Mouse (Mus musculus) kidney, postnatal 4 days (tissue): ENCODE measurements around the gene Ppm1n.
A peak's percentile ranks its signal among the peaks of the same experiment; 100 is the strongest.

Source experiments
- DNase-seq, 2 experiments: peaks; one replicate each; pipeline ENCODE4 v3.0.0; 2021; ENCODE audit warnings: mixed read lengths in 2 of 2

Gene Ppm1n

DNA sequence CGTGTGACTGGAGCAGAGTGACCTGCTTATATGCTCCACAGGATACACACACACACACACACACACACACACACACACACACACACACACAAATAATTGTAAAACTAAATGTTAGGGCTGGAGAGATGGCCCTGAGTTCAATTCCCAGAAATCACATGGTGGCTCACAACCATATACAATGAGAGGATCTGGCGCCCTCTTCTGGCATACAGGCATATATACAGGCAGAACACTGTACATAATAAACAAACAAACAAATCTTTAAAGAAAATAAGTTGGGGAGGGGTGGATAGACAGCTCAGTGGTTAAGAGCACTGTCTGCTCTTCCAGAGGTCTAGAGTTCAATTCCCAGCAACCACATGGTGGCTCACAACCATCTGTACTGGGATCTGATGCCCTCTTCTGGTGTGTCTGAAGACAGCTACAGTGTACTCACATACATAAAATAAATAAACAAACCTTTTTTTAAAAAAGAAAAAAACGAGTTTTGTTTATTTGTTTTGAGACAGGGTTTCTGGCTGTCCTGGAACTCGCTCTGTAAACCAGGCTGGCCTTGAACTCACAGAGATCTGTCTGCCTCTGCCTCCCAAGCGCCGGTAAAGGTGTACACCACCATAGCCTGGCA, 1.9 kb upstream of the Ppm1n start:
- peak; percentile 40 to 54 for DNase-seq

DNA sequence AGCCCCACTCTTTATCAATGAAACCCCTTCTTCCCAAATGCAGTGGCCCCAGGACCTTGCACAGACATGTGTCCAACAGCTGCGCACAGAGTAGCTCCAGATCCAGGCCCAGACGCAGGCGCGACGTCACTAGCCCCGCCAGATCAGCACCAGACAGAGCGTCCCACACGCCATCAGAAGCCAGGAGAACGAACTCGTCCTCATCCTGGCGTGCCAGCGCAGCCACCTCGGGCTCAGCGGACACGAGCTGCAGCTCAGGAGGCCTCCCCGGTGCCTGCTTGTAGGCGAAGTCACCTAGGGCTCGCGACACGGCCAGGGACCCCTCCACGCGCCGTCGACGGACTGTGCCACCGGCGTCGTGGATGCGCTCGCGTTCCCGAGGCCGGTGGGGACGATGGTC, 812 bp downstream of the Ppm1n start:
- no peak for DNase-seq

DNA sequence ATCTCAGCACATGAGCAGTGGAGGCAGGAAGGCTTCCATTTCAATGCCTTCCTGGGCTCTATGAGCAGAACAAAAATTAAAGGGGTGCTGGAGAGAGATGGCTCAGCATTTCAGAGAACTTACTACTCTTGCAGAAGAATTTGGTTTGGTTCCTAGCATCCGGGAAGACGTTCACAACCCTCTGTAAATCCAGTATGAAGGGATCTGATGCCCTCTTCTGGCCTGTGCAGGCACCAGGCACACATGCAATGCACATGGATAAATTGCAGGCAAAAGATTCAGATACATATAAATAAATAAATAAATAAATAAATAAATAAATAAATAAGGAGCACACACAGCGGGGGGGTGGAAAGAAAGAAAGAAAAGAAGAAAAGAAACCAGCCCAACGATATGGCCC, 3.6 kb downstream of the Ppm1n start:
- no peak for DNase-seq

DNA sequence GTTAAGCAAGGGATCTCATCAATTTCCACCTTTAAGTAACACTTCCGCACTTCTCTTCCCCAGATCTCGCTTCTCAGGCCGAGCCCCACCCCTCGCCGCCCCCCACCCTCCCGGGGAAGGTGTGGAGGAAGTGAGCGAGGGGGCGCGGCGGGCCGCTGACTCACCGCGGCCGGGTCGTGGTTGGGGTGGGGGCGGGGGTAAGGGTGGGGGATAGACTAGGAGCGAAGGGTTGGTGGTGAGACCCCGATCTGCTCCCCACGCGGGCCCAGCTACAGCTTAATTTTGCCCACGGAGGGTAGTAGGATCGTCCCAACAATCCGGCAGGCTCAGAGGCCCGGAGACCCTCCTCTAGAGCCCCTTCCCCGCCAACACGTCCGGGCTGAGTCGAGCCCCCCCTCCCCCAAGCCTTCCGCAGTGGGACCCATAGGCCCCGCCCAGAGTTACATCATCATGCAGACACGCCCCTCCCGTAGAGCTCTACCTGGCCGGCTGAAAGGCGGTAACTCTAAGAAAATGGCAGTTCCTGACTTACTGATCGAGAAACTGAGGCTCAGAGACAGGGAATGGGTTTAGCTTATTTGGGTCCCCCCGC, 7.6 kb downstream of the Ppm1n start:
- DNase-seq, result peak; percentile 84 to 89

DNA sequence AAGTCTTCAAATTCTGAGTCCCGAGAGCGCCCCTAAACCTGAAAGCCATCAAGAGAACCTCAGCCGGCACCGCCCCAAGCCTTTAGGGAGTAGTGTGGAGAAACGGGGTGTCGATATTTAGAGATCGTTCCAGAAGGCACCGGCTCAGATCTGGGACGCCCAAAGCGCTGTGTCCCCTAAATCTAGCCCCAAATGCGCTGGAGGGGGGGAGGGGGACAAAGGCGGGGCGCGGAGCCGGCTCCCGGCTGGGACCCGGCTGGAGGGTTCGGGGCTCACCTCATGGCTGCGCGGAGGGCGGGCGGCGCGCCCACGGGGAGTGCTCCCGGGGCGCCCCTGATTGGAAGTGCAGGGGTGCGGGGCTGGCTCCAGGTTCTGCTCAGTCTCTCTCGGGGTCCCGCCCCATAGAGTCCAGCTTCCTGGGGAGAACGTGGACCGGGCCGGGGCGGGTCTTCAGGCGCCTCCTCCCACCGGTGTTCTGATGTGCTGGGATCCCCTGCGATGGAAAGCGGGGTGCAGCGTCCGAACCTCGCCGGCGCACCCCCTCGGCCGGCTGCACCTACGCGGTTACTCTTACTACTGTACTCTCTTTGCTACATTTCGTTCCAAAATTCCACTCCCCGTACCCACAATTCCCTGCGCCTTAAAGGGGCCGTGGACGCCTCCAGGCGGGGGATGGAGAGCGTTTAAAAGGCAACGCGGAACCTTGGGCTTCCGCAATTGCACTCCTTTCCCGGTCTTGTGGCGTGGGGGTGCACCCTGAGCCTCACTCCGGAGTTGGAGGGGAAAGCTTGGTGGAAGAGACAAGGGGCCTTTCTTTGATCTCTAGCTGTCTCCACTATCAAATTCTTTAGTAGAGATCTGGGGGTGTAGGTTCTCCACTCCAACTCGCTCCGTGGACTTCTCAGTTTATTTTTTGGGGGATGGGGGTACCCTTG, 8.4 kb downstream of the Ppm1n start, which contains the start of gene Vasp:
TSS of gene Vasp (minus strand) at position 580 of the 935 bp plus-strand sequence.
- DNase-seq, result peak; percentile 86 to 91

DNA sequence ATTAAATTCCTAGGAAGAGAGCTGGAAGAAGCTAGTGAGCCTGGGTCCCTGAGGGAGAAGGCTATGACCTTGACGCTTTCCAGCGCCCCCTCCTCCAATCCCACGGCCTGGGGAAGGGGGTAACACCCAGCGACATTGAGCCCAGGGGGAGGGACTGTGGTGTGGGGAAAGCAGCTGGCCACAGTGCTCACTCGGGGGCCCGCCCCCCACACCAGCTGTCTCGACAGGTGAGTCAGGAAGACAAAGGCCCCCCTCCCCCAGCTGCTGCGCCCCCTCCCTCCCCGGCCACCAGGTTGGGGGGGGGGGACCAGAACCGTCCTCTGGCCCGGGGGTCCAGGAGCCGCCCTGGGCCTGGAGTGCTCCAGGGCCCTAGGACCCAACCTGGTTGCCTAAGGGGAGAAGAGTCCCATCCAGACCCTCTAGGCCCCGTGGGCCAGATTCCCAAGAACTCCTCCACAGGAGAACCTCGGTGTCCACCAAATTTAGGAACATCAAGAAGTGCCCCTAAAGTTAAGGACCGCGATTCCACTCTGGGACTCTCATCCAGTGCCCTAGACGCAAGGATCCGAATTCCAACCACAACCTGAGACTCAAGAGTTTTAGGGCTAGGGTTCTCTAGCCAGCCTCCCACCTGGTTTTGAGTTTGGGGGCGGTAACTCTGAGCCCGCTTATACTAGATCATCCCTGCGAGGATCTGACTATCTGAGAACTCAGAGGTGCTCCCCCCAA, 9.2 kb downstream of the Ppm1n start:
- peak; percentile 41 to 43 for DNase-seq

DNA sequence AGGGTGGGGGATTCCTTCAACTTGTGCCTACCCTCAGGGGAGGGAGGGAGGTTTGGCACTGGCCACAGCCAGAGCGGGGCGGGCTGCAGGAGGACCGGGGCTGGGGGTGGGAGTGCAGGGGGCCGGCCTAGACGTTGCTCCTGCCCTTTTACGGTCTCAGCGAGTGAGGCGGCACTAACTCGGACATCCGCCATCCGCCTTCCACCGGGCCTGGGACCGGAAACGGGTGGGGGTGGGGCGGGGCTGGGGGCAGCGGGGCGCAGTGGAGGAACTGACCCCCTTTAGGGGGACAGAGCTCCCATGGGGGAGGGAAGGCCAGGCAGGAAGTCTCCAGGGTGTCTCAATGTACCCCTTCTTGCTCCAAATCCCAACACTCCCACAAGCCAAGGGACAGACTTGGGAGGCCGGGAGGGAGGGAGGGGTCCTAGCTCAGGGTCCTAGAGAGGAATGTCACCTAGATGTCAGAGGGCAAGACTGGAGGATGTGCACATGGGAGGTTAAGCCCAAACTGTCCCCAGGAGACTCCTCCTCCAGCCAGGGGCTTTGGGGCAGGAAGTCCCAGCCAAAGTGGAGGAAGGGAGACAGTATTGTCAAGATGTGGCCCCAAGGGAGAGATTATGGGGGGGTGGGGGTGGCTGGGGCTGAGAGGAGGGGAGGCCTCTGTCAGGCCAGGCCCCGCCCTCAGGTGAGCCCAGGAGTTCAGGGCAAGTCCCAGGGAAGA, 10.0 kb downstream of the Ppm1n start:
- DNase-seq, result peak; percentile 81 to 89

DNA sequence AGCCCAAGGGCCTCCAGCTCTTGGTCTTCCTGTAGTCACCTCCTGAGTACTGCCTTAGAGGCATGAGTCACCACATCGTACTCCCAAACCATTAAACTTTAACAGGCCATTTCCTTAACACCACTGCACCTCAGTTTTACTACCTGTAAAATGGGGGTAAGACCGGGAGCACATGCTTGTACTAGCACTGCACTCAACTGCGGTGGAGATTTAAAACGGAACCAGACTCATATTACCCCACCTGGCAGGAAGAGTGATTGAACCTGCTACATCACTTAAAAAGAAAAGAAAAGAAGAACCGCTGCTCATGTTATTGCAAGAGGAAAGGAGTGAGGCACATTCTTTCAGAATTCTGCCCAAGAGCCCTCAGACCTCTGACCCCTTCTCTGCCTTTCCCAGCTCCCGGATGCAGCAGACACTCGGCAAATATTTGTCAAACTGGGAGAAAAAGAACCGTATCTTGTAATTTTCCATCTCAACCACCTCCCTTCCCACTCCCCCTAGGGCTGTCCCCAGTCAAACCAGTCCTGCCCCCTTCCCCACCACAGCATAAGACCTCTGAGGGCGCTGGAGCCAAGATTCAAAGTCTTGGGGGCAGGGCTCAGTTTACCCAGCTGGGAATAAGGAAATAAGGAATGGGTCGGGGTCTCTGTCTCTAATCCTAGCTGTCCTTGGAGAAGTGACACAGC, 10.7 kb downstream of the Ppm1n start:
- peak; percentile 27 to 51 for DNase-seq

DNA sequence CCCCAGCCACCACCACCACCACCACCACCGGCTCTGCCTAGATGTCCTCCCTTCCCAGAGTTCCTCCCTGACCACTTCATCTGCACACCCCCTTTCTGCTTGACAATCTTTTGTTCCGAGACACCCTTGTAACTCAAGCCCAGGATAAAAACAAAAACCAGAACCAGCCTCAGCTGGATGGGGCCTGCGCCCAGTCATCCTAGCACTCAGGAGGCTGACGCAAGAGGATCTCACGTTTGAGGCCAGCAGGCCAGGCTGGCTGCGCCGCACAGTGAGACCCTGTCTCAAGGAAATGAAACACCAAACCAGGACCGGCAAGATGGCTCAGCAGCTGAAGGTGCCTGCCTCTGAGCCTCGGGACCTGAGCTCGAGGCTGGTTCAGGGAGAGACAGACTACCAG, 12.8 kb downstream of the Ppm1n start:
- DNase-seq, result no peak

DNA sequence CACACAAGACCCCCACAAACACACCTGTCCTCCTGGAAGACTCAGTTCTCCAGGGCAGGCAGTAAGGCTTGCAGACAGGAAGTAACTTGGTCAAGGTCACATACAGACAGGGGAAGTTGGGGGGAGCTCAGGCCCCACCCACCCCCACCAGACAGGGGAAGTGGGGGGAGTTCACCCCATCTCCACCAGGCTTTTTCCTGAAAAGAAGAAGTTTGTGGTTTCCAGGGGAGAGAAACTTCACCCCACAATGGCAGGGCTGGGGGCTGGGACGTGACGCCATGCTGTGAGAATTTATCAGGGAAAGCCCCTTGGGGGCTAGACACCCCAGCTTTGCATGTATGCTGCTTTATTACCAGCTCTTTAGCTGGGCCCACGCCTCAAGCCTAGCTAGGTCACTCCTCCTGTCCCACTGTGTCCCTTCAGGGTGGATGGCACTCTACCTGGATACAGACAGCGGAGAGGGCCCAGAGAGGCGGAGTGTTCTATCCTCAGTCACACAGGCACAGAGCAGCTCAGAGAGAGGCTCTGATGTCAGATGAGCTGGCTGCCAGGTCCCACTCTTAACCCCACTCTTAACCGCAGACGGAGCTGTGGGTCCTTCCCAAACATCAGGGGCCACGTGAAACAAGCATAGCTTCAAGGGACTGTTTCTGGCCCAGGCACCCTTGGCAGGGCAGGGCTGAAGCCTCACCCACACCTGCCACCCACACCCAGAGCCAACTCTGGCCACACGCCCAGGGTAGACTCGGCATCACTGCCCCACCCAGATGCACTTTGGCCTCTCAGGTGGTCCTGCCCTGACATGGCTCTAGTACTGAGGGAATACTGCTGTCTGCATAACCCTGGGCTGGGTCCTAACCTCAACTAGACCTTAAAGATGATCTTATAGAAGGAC, 13.7 kb downstream of the Ppm1n start:
- peak; percentile 27 to 47 for DNase-seq

DNA sequence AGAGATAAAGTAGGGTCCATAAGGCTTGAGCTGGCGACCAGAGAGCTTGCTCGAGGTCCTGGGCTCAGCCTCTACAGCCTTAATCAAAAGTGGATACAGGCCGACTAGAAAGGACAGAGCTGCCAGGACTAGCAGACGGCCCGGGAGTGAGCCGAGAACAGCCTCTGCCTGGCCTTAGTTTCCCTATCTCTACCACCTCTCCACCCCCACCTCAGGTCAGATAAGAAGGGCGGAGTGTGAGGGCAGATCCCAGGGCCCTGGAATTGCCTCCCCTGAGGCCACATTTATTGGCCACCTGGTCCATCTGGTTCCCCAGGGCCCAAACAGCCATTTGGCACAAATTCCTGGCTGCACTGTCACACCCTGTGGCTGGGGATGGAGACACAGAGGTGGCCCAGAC, 14.7 kb downstream of the Ppm1n start:
- no peak for DNase-seq

DNA sequence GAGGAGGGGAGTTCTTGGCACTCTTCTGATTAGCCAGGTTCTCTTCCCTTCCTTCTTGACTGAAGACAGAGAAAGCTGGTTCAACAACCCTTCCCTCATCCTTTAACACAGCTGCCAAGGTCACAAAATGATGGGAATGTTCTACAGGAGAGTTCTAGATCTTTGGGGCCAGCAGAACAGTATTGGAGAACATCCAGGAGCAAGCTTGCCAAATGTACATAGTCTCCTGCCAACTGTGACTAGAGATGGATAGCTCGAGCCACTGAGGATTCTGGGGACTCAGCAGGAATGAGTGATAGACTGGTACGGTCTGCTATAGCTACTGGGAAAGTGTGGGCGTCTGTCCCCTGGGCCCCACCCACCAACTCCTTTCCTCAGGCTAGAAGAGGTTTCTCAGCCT, 21.5 kb downstream of the Ppm1n start:
- no peak for DNase-seq

DNA sequence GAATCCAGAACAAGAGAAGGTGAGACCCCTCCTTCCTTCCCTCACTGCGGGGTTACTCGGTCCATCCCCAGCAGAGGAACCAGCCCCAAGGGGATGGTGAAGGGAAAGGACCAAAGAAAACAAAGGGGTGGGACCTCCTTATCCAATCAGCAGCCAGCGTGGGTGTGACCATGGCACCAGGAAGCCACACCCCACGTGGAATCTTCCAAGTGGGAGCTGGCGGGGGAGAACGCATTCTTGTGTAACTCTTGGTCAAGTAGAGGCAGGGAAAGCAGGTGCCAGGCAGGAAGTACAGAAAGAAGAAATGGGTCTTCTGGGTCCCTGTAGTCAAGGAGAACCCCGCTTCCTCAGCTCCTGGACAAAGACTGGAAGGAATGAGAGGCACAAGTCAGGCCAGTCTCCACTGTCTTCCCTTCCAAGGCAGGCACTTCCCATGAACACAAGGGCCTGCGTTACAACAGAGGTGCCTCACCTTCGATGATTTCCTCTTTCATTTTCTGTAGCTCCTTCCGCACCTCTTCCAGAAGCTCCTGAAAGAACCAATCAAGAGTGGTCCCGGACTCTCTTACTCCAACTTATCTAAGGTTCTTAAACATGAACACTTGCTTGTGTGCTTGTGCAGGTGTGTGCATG, 22.4 kb downstream of the Ppm1n start:
- peak; percentile 76 to 85 for DNase-seq

DNA sequence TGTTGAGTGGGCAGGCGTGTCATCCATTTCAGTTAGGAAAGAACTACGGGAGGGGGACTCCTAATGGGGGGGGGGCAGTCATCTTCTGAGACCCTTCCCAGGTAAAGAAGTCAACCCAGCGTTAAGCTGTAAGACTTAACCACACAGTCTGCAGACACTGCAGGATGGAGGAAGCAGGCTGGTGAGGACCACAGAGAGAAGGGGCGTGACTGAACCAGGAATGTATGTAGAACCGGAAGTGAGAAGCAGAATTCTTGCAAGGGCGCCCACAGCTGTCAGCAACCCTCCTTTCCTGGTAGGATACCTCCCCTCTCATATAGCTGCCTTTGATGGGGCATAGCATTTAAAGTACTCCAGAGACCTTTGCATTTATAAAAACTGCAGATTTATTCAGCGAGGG, 23.3 kb downstream of the Ppm1n start:
- DNase-seq, result no peak

DNA sequence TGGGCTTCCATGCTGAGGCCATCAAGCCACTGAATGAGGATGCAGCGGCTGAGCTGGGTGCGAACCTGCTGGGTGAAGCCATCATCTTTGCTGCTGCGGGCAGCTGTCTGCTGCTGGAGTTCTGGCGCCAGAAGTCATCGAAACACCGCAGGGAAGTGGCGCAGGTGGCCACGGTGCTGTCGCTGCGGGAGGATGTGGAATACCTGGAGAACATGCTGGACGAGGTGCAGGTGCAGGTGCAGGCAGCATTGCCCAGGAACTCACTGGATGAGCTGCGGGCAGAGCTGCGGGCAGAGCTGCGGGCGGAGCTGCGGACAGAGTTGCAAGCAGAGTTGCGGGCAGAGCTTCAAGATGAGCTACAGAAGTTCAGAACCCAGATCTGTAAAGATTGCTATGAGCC, 24.5 kb downstream of the Ppm1n start:
- no peak for DNase-seq

DNA sequence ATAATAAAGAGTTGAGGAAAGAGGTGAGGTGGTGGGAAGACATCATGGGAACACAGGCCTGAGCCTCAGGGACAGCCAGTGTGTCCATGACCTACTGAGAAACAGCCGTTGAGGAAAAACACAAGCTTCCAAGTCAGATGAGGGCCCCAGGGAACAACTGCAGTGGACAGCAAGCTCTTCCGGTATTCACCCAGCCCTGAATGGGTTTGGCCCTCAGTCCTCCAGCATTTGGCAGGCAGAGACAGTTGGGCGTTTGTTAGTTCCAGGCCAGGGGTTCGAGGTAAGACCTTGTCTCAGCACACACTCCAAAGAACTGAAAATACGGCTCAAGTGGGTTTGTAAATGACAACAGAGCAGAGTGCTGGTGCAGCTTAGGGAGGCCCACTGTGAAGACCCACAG, 26.4 kb downstream of the Ppm1n start:
- no peak for DNase-seq

DNA sequence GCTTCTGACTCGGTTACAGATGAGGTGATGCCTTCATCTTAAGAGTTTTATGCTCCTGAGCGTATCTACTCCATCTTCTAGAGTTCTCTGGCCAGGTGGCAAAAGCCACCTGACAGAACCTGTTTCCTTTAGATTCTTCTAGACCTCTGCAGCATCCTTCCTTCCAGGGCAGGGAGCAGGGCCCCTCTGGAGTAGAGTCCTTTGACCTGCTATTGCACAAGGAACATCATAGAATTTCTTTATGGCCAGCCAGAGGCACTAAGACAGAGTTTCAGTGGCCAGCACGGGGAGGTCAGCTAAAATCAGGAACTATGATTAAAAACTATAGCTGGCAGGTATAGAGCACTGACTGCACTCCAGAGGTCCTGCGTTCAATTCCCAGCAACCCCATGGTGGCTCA, 27.8 kb downstream of the Ppm1n start:
- no peak for DNase-seq

DNA sequence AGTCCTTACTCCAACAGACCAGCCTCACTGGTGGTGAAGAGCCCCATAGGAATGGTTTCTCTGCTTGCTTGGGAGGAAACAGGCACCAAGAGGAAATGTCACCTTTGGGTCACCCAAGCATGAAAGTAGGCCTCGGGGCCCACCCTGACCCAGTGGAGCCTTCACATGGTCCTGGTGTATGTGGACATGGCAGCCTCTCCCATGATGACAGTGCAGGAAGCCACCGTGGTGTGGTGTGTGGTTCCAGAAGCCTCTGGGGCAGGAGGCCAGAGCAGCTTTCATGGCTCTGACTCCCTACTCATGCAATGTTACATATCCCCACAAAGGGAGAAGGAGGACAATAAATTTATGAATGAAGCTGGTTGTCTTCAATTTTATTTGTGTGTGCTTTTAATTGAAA, 32.4 kb downstream of the Ppm1n start:
- no peak for DNase-seq

DNA sequence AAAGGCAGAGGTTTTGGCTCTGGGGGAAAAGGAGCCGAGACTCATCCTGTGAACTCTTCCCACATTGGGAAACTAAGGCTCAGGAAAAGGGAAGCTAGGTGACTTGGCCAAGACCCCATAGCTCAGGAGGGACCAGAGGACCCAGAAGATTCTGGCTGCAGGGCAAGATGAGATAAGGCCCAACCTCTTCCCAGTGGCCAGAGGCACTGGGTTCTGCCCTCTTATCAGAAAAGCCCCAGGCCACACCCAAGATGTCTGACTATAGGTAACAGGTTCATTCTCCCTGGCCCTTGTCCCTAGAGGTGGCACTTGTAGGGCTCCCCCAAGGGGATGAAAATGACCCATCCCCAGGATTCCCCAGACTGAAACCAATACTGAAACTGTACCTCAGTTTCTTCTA, 33.0 kb downstream of the Ppm1n start:
- DNase-seq, result no peak

DNA sequence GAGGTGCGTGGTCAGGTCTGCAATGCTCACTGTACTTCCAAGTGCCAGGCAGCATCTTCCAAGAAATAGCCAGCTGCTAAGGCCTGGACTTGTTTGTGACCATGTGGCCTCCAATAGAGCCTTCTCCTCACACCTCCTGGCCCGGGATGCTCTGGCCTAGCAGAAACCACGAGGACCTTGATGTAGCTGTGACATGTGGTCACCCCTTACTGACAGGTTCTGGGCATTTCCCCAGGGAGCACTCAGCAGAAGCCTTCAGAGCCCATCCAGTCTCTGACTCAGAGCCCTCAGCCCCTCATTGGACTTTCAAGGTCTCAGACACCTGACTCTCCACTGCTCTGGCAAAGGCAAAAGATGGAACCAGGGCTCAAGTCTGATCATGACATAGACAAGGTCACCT, 34.8 kb downstream of the Ppm1n start:
- no peak for DNase-seq
